Mouse (Mus musculus) megakaryocyte, adult 5-6 weeks (primary cell): ENCODE results near the gene Gnptab. TPM values are rescaled to one million over a fixed set of nuclear protein-coding genes. Genes with fewer than 3 reads are reported as not detected.

ENCODE experiments used
- ATAC-seq: 2 replicates; pipeline ENCODE4 v1.8.0; 2016; ENCODE audit warnings: mild to moderate bottlenecking, inconsistent platforms; ENCODE audit not compliant: poor library complexity, severe bottlenecking
- total RNA-seq, 2 experiments: library from RNA; stranded (forward) in 1 of 2; stranded (reverse) in 1 of 2; fragments of 153-499, 151-499 nt in 1 of 2; fragments of 221-1000, 200-1000 nt in 1 of 2; gene quantifications; 2 replicates each; pipeline versions ENCODE4 v1.2.3 to v1.2.4; 2015 to 2017

The Gnptab gene
- total RNA-seq, 2 experiments from 2014 or later = 29.4 to 57.4 TPM

DNA sequence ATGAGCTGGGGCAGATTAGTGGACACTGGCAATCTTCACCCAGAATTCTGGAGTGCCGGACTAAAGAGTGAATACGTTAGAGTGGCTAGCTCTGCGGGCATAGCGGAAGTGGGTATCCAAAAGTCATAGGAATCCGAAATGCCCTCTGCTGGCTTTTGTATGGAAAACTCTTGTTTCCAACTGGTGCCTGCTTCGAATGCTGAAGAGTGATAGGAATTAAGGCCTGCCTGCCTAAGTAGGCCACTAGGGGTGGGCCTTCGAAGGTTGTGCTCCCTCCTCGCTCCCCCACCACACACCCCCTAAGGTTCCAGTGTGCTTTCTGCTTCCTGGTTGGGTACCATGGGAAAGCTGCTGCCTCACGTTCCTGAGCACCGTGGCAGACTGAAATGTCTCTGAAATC, 3.9 kb upstream of the Gnptab start:
- no peak for ATAC-seq

- peak; percentile 56 for ATAC-seq
These were observed 2.2 kb upstream of the Gnptab start for GRCm38 (mm10) chr10:88376770-88377169.

DNA sequence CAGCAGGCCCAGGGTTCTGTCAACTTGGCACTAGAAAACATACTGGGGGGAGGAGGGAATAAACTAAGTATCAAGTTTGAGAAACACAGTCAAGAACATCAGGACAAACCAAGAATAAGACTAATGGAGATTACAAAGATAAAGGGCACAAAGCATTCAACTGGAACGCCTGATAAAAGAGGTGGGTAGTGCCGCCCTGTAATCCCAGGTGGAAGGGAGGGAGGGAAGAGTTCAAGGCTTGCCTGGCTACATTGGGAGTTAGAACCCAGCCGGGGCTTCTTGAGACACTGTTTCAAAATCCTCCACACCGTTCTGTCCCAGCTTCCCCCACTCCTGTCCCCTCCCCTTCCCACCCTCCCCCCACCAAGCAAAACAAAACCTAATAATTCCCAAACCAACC, 1.3 kb upstream of the Gnptab start:
- ATAC-seq = no peak

- ATAC-seq = 0 out of 2 replicates have a peak, but pooled peaks have one; percentile 10
These were observed 1.1 kb downstream of the Gnptab start for GRCm38 (mm10) chr10:88380002-88380401.

GRCm38 (mm10) chr10:88380430-88381060, 1.6 kb downstream of the Gnptab start:
- ATAC-seq = no peak

GRCm38 (mm10) chr10:88381286-88381685, 2.4 kb downstream of the Gnptab start:
- ATAC-seq = no peak

DNA sequence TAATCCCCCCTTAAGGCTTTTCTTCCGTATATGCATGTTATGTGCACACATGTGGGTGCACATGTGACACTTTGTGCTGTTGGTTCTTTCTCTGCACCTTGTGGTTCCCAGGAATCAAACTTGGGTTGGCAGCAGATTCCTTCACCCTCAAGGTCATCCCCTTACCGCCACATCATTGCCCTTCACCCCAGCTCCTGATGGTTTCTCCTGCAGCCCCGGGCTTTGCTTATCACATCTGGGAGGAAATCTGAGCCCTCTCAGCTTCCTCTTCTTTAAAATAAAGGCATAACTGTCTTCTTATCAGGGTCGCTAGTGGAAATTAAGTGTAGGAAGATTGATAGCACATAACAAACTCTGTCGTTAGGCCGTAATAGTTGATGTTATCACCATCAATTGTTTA, 3.1 kb downstream of the Gnptab start:
- ATAC-seq = no peak

DNA sequence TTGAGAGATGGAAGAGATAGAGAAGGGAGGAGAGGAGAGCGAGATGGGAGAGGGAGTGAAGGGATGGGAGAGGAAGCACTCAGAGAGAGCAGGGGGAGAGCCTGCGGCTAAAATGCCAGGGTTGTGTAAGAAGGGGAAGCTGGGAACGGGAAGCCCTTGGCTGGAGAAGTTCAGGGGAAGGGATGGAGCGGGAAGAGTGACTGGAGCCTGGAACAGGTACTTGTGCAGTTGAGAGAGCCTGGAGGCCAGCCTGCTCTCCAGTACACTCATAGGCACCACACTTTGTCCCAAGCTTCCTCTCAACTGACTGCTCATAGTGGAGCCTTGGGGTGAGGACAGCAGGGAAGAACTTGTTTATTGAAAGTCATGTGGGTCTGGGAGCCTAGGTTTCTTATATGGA, 4.5 kb downstream of the Gnptab start:
- ATAC-seq = peak; percentile 5; the same call in 1 of the 2 replicates

- no peak for ATAC-seq
These were observed 5.1 kb downstream of the Gnptab start for GRCm38 (mm10) chr10:88384081-88384480.

GRCm38 (mm10) chr10:88385290-88385689, 6.4 kb downstream of the Gnptab start:
- no peak for ATAC-seq

DNA sequence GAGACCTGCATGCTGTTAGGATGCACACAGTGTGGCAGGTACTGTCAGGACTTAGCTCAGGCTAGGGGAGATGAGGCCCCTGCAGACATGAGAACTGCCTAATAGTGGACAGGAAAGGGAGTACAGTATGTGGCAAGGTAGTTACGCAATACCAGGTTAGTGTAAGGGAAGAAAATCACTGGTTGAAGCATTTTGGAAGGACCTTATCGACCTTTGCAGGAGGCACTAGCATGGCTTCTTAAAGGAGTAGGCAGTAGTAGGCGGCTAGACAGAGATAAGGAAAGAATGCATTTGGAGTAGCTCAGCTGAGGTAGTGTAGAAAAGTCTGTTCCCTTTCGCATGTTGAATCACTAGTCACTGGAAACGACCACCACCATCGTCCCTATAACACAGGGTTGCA, 6.8 kb downstream of the Gnptab start:
- peak; percentile 38 for ATAC-seq

GRCm38 (mm10) chr10:88386251-88386650, 7.3 kb downstream of the Gnptab start:
- ATAC-seq = no peak

DNA sequence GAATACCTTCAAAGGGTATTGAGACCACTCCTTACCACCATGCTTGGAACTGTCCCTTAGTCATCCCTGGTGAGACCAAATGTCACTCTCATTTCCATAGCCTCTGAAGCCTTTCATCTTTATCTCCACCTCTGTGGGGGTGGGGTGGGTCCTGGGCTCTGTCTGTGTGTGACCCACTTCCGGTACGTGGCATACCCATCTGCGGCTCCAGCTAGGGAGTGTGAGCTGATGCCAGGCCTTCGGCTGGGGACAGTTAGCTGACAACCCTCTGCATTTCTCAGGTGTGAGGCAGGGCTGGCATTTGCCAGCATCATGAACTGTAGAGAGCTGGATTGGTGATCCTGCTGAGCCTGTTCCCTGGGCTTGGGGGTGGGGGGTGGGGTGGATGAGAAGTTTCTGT, 10.6 kb downstream of the Gnptab start:
- ATAC-seq = peak; percentile 50

- ATAC-seq = peak; percentile 65
These were observed 11.3 kb downstream of the Gnptab start for GRCm38 (mm10) chr10:88390096-88390790.

- ATAC-seq = no peak
These were observed 12.6 kb downstream of the Gnptab start for GRCm38 (mm10) chr10:88391495-88391894.

DNA sequence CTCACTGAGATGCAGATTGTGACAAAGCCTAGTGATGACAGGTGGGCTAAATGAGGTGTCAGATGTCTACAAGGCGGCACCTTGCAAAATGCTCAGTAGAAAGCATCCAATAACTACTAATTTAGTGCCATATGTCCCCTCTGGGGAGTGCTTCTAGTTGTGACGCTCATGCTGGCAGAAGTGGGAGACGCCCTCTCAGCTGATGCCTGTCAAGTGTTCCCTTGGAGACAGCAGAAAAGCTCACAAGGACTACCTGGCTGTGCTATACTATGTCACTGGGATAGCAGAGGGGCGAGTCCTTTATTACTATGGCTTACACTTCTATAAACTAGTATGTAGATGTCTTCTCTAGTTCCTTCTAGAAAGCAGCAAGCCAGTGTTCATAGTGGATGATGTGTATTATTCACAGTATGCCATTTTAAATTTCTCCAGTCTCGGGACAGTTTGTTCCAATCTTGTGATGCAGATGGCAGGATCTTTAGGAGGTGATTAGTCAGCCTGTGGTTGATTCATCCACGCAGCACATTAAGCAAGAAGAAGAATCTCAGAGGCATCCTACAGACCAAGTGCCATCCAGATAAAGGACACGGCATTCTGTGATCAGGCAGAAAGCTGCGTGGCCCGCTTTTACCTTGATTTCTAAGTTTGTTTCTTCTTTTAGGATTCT, 13.4 kb downstream of the Gnptab start:
- no peak for ATAC-seq

GRCm38 (mm10) chr10:88398668-88399243, 19.8 kb downstream of the Gnptab start:
- no peak for ATAC-seq

GRCm38 (mm10) chr10:88399271-88399670, 20.3 kb downstream of the Gnptab start:
- ATAC-seq = peak; percentile 84

DNA sequence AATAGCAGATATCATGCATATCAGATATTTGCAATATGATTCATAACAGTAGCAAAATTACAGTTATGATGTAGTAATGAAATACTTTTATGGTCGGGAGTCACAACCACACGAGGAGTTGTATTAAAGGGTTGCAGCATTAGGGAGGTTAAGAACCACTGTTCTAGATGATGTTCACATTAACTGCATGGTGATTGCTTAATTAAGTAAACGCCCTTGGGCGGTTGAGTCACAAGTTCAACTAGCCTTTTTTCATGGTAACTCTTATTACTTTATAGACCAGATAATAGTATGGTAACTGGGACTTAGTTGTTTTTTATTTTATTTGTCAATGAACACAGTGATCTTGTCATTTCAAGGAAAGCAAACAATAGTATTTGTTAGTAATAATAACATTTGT, 24.1 kb downstream of the Gnptab start:
- ATAC-seq = peak; percentile 46

GRCm38 (mm10) chr10:88404220-88404619, 25.3 kb downstream of the Gnptab start:
- no peak for ATAC-seq

- peak; percentile 31; the same call in 1 of the 2 replicates for ATAC-seq
These were observed 26.9 kb downstream of the Gnptab start for GRCm38 (mm10) chr10:88405812-88406211.
